ENCODE assay signal across 21 mouse cellular contexts in genomic region chr2:3139065-3139464, GRCm38 (mm10). TPM values are rescaled to one million over a fixed set of nuclear protein-coding genes. Genes with fewer than 3 reads are reported as not detected.
A peak's percentile ranks its signal among the peaks of the same experiment; 100 is the strongest.
DNase-seq lines count a peak whose midpoint lies in the region; ATAC-seq lines count a peak whose summit lies in the region.
"Had no signal": no experiment of that assay in that cellular context is flagged by ENCODE, and none has a peak within 500 bp of the region (broad histone marks: within the 10 kb centered on the region; RNA-seq: fewer than 3 reads in every experiment).

No protein-coding gene starts in this region.

- no peaks in the 10 kb centered on the region for H3K9me3 ChIP-seq in heart, embryonic 15.5 days (replicated peaks)
- no peaks in the 10 kb centered on the region for H3K9me3 ChIP-seq in megakaryocyte, embryonic 14.5 days
- H3K9me3 ChIP-seq in lung, embryonic 15.5 days: no peaks in the 10 kb centered on the region
- H3K9me3 ChIP-seq: intestine, embryonic 15.5 days; limb, embryonic 15.5 days; neural tube, embryonic 15.5 days had no signal

- 79% methylated on average over 2 of the region's 2 CpGs for WGBS in heart, embryonic 15.5 days
- WGBS in lung, embryonic 15.5 days: 63% methylated on average over 2 of the region's 2 CpGs

- H3K4me3 ChIP-seq in heart, embryonic 15.5 days: no peak overlapping the region
- H3K4me3 ChIP-seq in megakaryocyte, embryonic 14.5 days (replicated peaks): peak overlapping the region; percentile 33
- no peak overlapping the region for H3K4me3 ChIP-seq in lung, embryonic 15.5 days
- H3K4me3 ChIP-seq: intestine, embryonic 15.5 days; limb, embryonic 15.5 days; neural tube, embryonic 15.5 days had no signal

- H3K27me3 ChIP-seq in heart, embryonic 15.5 days: no peaks in the 10 kb centered on the region
- no peaks in the 10 kb centered on the region for H3K27me3 ChIP-seq in megakaryocyte, embryonic 14.5 days (replicated peaks)
- no peaks in the 10 kb centered on the region for H3K27me3 ChIP-seq in lung, embryonic 15.5 days
- H3K27me3 ChIP-seq: intestine, embryonic 15.5 days; limb, embryonic 15.5 days; neural tube, embryonic 15.5 days had no signal

- H3K36me3 ChIP-seq in heart, embryonic 15.5 days: no peaks in the 10 kb centered on the region
- H3K36me3 ChIP-seq in megakaryocyte, embryonic 14.5 days (replicated peaks; ENCODE audit: low read length): no peaks in the 10 kb centered on the region
- H3K36me3 ChIP-seq in lung, embryonic 15.5 days: no peaks in the 10 kb centered on the region
- H3K36me3 ChIP-seq: intestine, embryonic 15.5 days; limb, embryonic 15.5 days; neural tube, embryonic 15.5 days had no signal

- H3K27ac ChIP-seq in heart, embryonic 15.5 days: peak overlapping the region; percentile 31
- H3K27ac ChIP-seq in lung, embryonic 15.5 days: 0 out of 2 replicates have a peak overlapping the region, but pooled peaks have one; percentile 22
- H3K27ac ChIP-seq: limb, embryonic 15.5 days; neural tube, embryonic 15.5 days had no signal

- peaks cover 51% of the 10 kb centered on the region for H3K4me1 ChIP-seq in heart, embryonic 15.5 days (replicated peaks)
- H3K4me1 ChIP-seq in megakaryocyte, embryonic 14.5 days: peaks cover 17% of the 10 kb centered on the region
- H3K4me1 ChIP-seq in lung, embryonic 15.5 days: peaks cover 50% of the 10 kb centered on the region

- no peak for ATAC-seq in heart, embryonic 15.5 days (replicated peaks; ENCODE audit: insufficient number of reproducible peaks, insufficient read depth, low FRiP score, low read depth)
- ATAC-seq in megakaryocyte, adult 5-6 weeks (ENCODE audit: poor library complexity, severe bottlenecking): no peak
- peak; percentile 35; the same call in 1 of the 2 replicates for ATAC-seq in lung, embryonic 15.5 days (ENCODE audit: borderline replicate concordance, extremely low read depth, low FRiP score, low TSS enrichment)
- ATAC-seq: CD4-positive, CD25-positive, alpha-beta regulatory T cell, adult 4 months; forebrain, embryonic 14.5 days had no signal

- DNase-seq in heart, adult 18-20 months: no peak
- peak; percentile 48 for DNase-seq in lung, postnatal 14 days
- no peak for DNase-seq in layer of hippocampus, adult 11-12 months (ENCODE audit: low spot score)
- no peak for DNase-seq in spleen, adult 12 weeks (ENCODE audit: low spot score)
- DNase-seq: adrenal gland, adult 8-10 months; cerebellum, adult 18-20 months; layer of hippocampus, adult 9-11 months; liver, postnatal 0 days; spleen, adult 18-20 months; thymus, postnatal 25 days had no signal

- no peak overlapping the region for H3K9ac ChIP-seq in heart, embryonic 15.5 days
- no peak overlapping the region for H3K9ac ChIP-seq in lung, embryonic 15.5 days
- H3K9ac ChIP-seq: intestine, embryonic 15.5 days; limb, embryonic 15.5 days; liver, postnatal 0 days; neural tube, embryonic 15.5 days had no signal

- H3K4me2 ChIP-seq in heart, embryonic 15.5 days: no peak overlapping the region
- no peak overlapping the region for H3K4me2 ChIP-seq in lung, embryonic 15.5 days
- H3K4me2 ChIP-seq: intestine, embryonic 15.5 days; limb, embryonic 15.5 days; neural tube, embryonic 15.5 days had no signal

RNA-seq across cellular contexts. Expression of gene Fam171a1, which starts 25.0 kb away (rescaled TPM):
- polyA plus RNA-seq in heart, embryonic 15.5 days (2015; fragmentation: Nextera tagmentation; extraction: Ambion mirVana): 21.8 and 27.0 TPM in 2 replicates
- total RNA-seq in heart, adult 18-20 months (2021): 10 to 100 TPM; 12.0 to 13.2 TPM
- 2.1 TPM in 1 of 2 replicates, not detected in the other for polyA plus RNA-seq in megakaryocyte, embryonic 14.5 days (2012; ENCODE audit: insufficient read depth, low replicate concordance)
- 0.16 and 0.36 TPM in 2 replicates for total RNA-seq in megakaryocyte, adult 5-6 weeks (2015)
- 0.29 and 0.49 TPM in 2 replicates for total RNA-seq in megakaryocyte, adult 5-6 weeks (2017)
- 51.7 and 56.2 TPM in 2 replicates for polyA plus RNA-seq in lung, embryonic 15.5 days (2015; fragmentation: Nextera tagmentation; extraction: Ambion mirVana)
- total RNA-seq: MEL; monocyte, adult 5-6 weeks had no signal
- polyA plus RNA-seq: CD4-positive, CD25-positive, alpha-beta regulatory T cell, adult 4 months had no signal
